Mouse (Mus musculus) forebrain, embryonic 11.5 days (tissue): ENCODE results near the gene Fsd1. TPM values are rescaled to one million over a fixed set of nuclear protein-coding genes. Genes with fewer than 3 reads are reported as not detected.

Source experiments
- ATAC-seq: fragments of 200-750 bp; cut with Nextera tagmentation; replicated peaks from 2 replicates; pipeline ENCODE4 v1.8.0; 2017; ENCODE audit warnings: moderate TSS enrichment; ENCODE audit not compliant: low FRiP score
- DNase-seq: peaks from one replicate; pipeline ENCODE4 v3.0.0-alpha.2; 2017; ENCODE audit warnings: low spot score
- H3K27ac ChIP-seq: fragments of 300-500 bp; sonication (generic); 2 replicates; pipeline ENCODE4 v1.5.1; 2014; ENCODE audit warnings: low read depth, low read length
- H3K27me3 ChIP-seq: fragments of 300-500 bp; sonication (generic); 2 replicates; pipeline ENCODE4 v1.6.1; 2014; ENCODE audit warnings: mild to moderate bottlenecking, low read length, mixed read lengths; ENCODE audit not compliant: control insufficient read depth, insufficient read depth
- H3K36me3 ChIP-seq: fragments of 300-500 bp; sonication (generic); 2 replicates; pipeline ENCODE4 v1.6.1; 2014; ENCODE audit warnings: mild to moderate bottlenecking, low read length, moderate library complexity, mixed read lengths; ENCODE audit not compliant: control insufficient read depth, insufficient read depth
- H3K4me1 ChIP-seq: fragments of 300-500 bp; sonication (generic); replicated peaks from 2 replicates; pipeline ENCODE4 v1.6.1; 2014; ENCODE audit warnings: low read length, mixed read lengths; ENCODE audit not compliant: control insufficient read depth, insufficient read depth
- H3K4me2 ChIP-seq: fragments of 300-500 bp; sonication (generic); 2 replicates; pipeline ENCODE4 v1.6.1; 2014; ENCODE audit warnings: low read depth, mild to moderate bottlenecking, low read length, moderate library complexity, mixed read lengths; ENCODE audit not compliant: severe bottlenecking
- H3K4me3 ChIP-seq: fragments of 300-500 bp; sonication (generic); 2 replicates; pipeline ENCODE4 v1.5.1; 2014; ENCODE audit warnings: low read depth, low read length
- H3K9ac ChIP-seq: fragments of 300-500 bp; sonication (generic); 2 replicates; pipeline ENCODE4 v1.6.1; 2014; ENCODE audit warnings: low read length
- H3K9me3 ChIP-seq: fragments of 300-500 bp; sonication (generic); 2 replicates; pipeline ENCODE4 v1.6.1; 2016; ENCODE audit warnings: low read length, mixed read lengths; ENCODE audit not compliant: control insufficient read depth
- WGBS: fragments of 180-500 bp; shearing (Covaris S2); extraction: QIAGEN DNeasy Blood & Tissue Kit; methylation state at CpG from one replicate; pipeline ENCODE4 v1.1.7; 2014; 5-methylcytosine and 5-hydroxymethylcytosine counted together
- polyA plus RNA-seq: library from polyadenylated mRNA; unstranded; fragments of >200 nt; fragmentation: Nextera tagmentation; extraction: Ambion mirVana; gene quantifications from 2 replicates; pipeline ENCODE4 v1.2.1, GENCODE M21; 2014

Gene Fsd1
- polyA plus RNA-seq, 1 experiment from 2014 or later = 61.9 TPM

GRCm38 (mm10) chr17:56018347-56019131, 32.2 kb downstream of the Fsd1 start:
- Histone ChIP-seq H3K4me3 (no peak overlapping the region), H3K27ac (no peak overlapping the region), H3K9me3 (no peaks in the 10 kb centered on the region), H3K4me1 (no peaks in the 10 kb centered on the region), H3K36me3 (peaks cover 24% of the 10 kb centered on the region), H3K9ac (no peak overlapping the region), H3K4me2 (no peak overlapping the region), H3K27me3 (no peaks in the 10 kb centered on the region)
- WGBS = 76% methylated on average over 20 of the region's 20 CpGs
- ATAC-seq (0 out of 2 replicates have a peak, but pooled peaks have one; percentile 9), DNase-seq (no peak)

DNA sequence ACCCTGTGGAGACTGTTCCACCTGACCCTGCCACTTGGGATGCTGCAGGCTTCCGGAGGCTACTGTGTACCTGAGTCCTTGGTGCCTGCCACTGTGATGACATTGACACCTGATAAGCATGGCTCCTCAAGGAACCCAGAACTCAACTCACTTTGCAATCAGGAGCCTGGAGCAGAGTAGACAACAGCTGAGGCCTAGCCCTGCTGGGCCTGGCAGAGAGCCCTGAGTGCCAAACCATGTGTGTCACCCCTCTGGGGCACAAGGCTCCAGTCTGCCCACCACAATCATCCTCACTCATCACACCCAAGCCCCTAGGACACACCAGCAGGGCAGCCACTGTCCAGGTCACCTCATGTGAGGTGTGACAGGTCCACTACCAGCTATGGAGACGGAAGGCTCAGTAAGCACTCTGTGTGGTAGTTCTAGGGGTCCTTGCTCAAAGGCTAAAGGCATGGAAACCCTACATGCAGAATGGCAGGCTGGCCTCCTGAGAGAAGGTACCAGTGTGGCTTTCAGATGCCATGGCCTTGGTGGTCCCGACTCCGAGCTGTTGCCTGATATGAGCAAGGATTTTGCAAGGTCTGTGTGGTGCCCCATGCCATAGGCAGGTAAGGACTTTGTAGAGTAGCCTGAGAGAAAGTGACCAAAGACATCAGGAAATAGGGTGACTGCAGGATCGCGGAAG, 34.2 kb downstream of the Fsd1 start:
- Histone ChIP-seq H3K9ac (no peak overlapping the region), H3K36me3 (peaks cover 20% of the 10 kb centered on the region), H3K9me3 (no peaks in the 10 kb centered on the region), H3K4me3 (no peak overlapping the region), H3K4me2 (no peak overlapping the region), H3K27ac (no peak overlapping the region), H3K27me3 (no peaks in the 10 kb centered on the region), H3K4me1 (no peaks in the 10 kb centered on the region)
- 92% methylated on average over 6 of the region's 6 CpGs for WGBS
- no peak for ATAC-seq
- DNase-seq = no peak

GRCm38 (mm10) chr17:56021161-56021910, 35.0 kb downstream of the Fsd1 start:
- Histone ChIP-seq H3K27ac (no peak overlapping the region), H3K36me3 (peaks cover 14% of the 10 kb centered on the region), H3K4me1 (no peaks in the 10 kb centered on the region), H3K9ac (no peak overlapping the region), H3K4me2 (no peak overlapping the region), H3K27me3 (no peaks in the 10 kb centered on the region), H3K4me3 (no peak overlapping the region), H3K9me3 (no peaks in the 10 kb centered on the region)
- DNase-seq (no peak), ATAC-seq (no peak)
- WGBS = 90% methylated on average over 4 of the region's 4 CpGs

- H3K27me3 ChIP-seq = no peaks in the 10 kb centered on the region
- no peak overlapping the region for H3K9ac ChIP-seq
- 66% methylated on average over 2 of the region's 2 CpGs for WGBS
- H3K4me2 ChIP-seq = no peak overlapping the region
- no peak overlapping the region for H3K27ac ChIP-seq
- H3K36me3 ChIP-seq = peaks cover 8% of the 10 kb centered on the region
- no peak overlapping the region for H3K4me3 ChIP-seq
- no peaks in the 10 kb centered on the region for H3K9me3 ChIP-seq
- DNase-seq (no peak), ATAC-seq (no peak)
- H3K4me1 ChIP-seq = no peaks in the 10 kb centered on the region
Measured at GRCm38 (mm10) chr17:56022131-56022988, 36.1 kb downstream of the Fsd1 start.

GRCm38 (mm10) chr17:56022989-56023290, 36.6 kb downstream of the Fsd1 start:
- 85% methylated on average over 4 of the region's 4 CpGs for WGBS
- H3K36me3 ChIP-seq = peaks cover 6% of the 10 kb centered on the region
- H3K4me3 ChIP-seq = no peak overlapping the region
- H3K4me1 ChIP-seq = no peaks in the 10 kb centered on the region
- H3K4me2 ChIP-seq = no peak overlapping the region
- no peaks in the 10 kb centered on the region for H3K27me3 ChIP-seq
- no peak for DNase-seq
- H3K27ac ChIP-seq = no peak overlapping the region
- no peak overlapping the region for H3K9ac ChIP-seq
- ATAC-seq = no peak
- no peaks in the 10 kb centered on the region for H3K9me3 ChIP-seq

- Histone ChIP-seq H3K9me3 (no peaks in the 10 kb centered on the region), H3K27ac (no peak overlapping the region), H3K9ac (no peak overlapping the region), H3K36me3 (peaks cover 6% of the 10 kb centered on the region), H3K4me1 (no peaks in the 10 kb centered on the region), H3K4me2 (no peak overlapping the region), H3K4me3 (no peak overlapping the region), H3K27me3 (no peaks in the 10 kb centered on the region)
- ATAC-seq (no peak), DNase-seq (no peak)
- WGBS = 88% methylated on average over 5 of the region's 5 CpGs
Measured at GRCm38 (mm10) chr17:56023386-56023785, 37.1 kb downstream of the Fsd1 start.

- H3K4me2 ChIP-seq = no peak overlapping the region
- ATAC-seq (no peak), DNase-seq (no peak)
- H3K9ac ChIP-seq = no peak overlapping the region
- H3K27ac ChIP-seq = no peak overlapping the region
- H3K4me1 ChIP-seq = no peaks in the 10 kb centered on the region
- H3K36me3 ChIP-seq = no peaks in the 10 kb centered on the region; the same call in none of the 2 replicates
- no peaks in the 10 kb centered on the region for H3K27me3 ChIP-seq
- WGBS = 75% methylated on average over 2 of the region's 2 CpGs
- H3K4me3 ChIP-seq = no peak overlapping the region
- no peaks in the 10 kb centered on the region for H3K9me3 ChIP-seq
Measured at GRCm38 (mm10) chr17:56024476-56024875, 38.2 kb downstream of the Fsd1 start.

- Histone ChIP-seq H3K4me1 (no peaks in the 10 kb centered on the region), H3K27me3 (no peaks in the 10 kb centered on the region), H3K27ac (no peak overlapping the region), H3K4me2 (no peak overlapping the region), H3K4me3 (no peak overlapping the region), H3K36me3 (no peaks in the 10 kb centered on the region), H3K9me3 (no peaks in the 10 kb centered on the region), H3K9ac (no peak overlapping the region)
- DNase-seq = no peak
- no peak for ATAC-seq
- WGBS = 86% methylated on average over 5 of the region's 5 CpGs
Measured at GRCm38 (mm10) chr17:56024931-56025330, 38.6 kb downstream of the Fsd1 start.
